Mouse (Mus musculus) embryonic fibroblast, embryonic 13.5 days (primary cell): ENCODE measurements around the gene Serinc2.

Experiments used
- CTCF ChIP-seq: IDR thresholded peaks from 2 replicates; pipeline ENCODE4 v1.5.1; 2011; ENCODE audit warnings: mild to moderate bottlenecking, control low read depth, low read length, moderate library complexity, borderline replicate concordance; ENCODE audit not compliant: insufficient read depth
- POLR2A ChIP-seq: IDR thresholded peaks from 2 replicates; pipeline ENCODE4 v1.6.1; 2011; ENCODE audit warnings: low read depth, mild to moderate bottlenecking, control low read depth, low read length, moderate library complexity

DNA sequence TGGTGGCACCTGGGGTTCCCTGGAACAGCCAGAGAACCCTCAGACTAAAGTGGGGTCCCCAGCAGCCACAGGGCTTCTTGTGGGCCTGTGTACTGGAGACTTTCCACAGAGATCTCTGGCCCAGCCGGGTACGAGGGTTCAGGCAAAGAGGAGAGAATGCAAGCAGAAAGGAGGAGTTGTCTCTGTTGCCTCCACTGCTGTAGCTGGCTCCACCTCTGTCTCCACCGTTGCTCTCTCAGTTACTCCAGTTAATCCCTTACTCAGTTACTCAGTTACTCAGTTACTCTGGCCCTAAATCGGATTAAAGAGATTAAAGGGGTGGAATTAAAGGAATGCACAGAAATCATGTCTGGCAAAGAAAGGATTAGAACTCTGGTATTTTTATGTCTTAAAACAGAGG, 56.8 kb downstream of the Serinc2 start, which contains the start of gene Gm853:
- TF ChIP-seq CTCF, result no peak
- TF ChIP-seq POLR2A, result no peak
